ENCODE assay signal across 9 mouse cellular contexts in the genomic region with DNA sequence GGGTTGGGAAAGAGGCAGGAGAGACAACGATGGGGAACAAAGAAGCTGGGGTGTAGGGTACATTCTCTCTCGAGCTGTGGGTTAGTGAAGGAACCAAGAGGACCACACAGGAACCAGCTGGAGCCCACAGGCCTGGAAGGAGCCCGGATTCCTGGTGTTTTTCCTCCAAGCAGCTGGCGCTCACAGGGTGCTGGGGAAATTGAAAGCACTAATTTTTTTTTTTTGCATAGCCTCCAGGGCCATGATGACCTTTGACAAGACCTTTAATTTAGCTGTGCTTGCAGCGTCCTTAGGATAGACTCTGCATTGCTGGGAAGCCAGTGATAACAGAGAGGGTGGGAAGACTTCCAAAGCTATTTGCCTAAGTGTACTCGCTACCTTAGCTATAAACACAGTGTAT. TPM values are rescaled to one million over a fixed set of nuclear protein-coding genes. Genes with fewer than 3 reads are reported as not detected.
DNase-seq lines count a peak whose midpoint lies in the region; ATAC-seq and TF ChIP-seq lines count a peak whose summit lies in the region.
"Had no signal": no experiment of that assay in that cellular context is flagged by ENCODE, and none has a peak within 500 bp of the region (broad histone marks: within the 10 kb centered on the region; RNA-seq: fewer than 3 reads in every experiment).

No protein-coding gene starts in this region.

- DNase-seq in heart, adult 2 months, result no peak
- no peak for DNase-seq in heart, postnatal 25 days (ENCODE audit: low spot score)
- peak; percentile 85 for DNase-seq in midbrain, embryonic 11.5 days (ENCODE audit: low spot score, missing footprints)
- no peak for DNase-seq in ovary, postnatal 10 days (ENCODE audit: low spot score)
- DNase-seq: cerebellum, adult 9-11 months had no signal

- no peak for TF ChIP-seq CTCF in heart, adult 2 months (IDR thresholded peaks at IDR 0.05)
- TF ChIP-seq CTCF in olfactory bulb, adult 2 months (IDR thresholded peaks at IDR 0.05; ENCODE audit: insufficient read depth, low read depth, low read length), result no peak

- ATAC-seq in midbrain, embryonic 11.5 days (ENCODE audit: low FRiP score), result no peak
- no peak for ATAC-seq in midbrain, embryonic 16.5 days
- peak; percentile 53 for ATAC-seq in erythroid progenitor cell, adult 5-6 weeks (replicated peaks; ENCODE audit: low FRiP score, poor library complexity, severe bottlenecking)
- no peak for ATAC-seq in inflammation-experienced regulatory T-cells, adult 6 months

- no peak for TF ChIP-seq POLR2A in heart, adult 2 months (IDR thresholded peaks at IDR 0.05; ENCODE audit: insufficient read depth, low read depth, low read length)
- TF ChIP-seq POLR2A in olfactory bulb, adult 2 months (IDR thresholded peaks at IDR 0.05; ENCODE audit: insufficient read depth, low read depth, low read length), result no peak

- no peak overlapping the region for H3K4me2 ChIP-seq in midbrain, embryonic 11.5 days
- H3K4me2 ChIP-seq in midbrain, embryonic 16.5 days (ENCODE audit: low read length), result no peak overlapping the region

- H3K36me3 ChIP-seq in heart, adult 2 months (ENCODE audit: control insufficient read depth, insufficient read depth, low read length), result no peaks in the 10 kb centered on the region
- H3K36me3 ChIP-seq in midbrain, embryonic 11.5 days (ENCODE audit: control insufficient read depth, insufficient read depth, low read length), result no peaks in the 10 kb centered on the region
- H3K36me3 ChIP-seq in midbrain, embryonic 16.5 days (ENCODE audit: control insufficient read depth, insufficient read depth, low read length), result no peaks in the 10 kb centered on the region

- no peak overlapping the region for H3K4me3 ChIP-seq in heart, adult 2 months
- no peak overlapping the region for H3K4me3 ChIP-seq in midbrain, embryonic 11.5 days (ENCODE audit: low read depth, low read length)
- H3K4me3 ChIP-seq in midbrain, embryonic 16.5 days (ENCODE audit: low read depth, low read length), result no peak overlapping the region
- H3K4me3 ChIP-seq in olfactory bulb, adult 2 months (ENCODE audit: insufficient read depth, low read depth, low read length), result no peak overlapping the region

- WGBS in heart, adult 2 months, result 54% methylated on average over 6 of the region's 6 CpGs
- WGBS in midbrain, embryonic 11.5 days, result 73% methylated on average over 6 of the region's 6 CpGs
- WGBS in midbrain, embryonic 16.5 days, result 72% methylated on average over 6 of the region's 6 CpGs
- WGBS in olfactory bulb, adult 2 months, result 44% methylated on average over 6 of the region's 6 CpGs

- H3K27ac ChIP-seq in heart, adult 2 months, result peak overlapping the region; percentile 83
- peak overlapping the region; percentile 31; the same call in 1 of the 2 replicates for H3K27ac ChIP-seq in midbrain, embryonic 11.5 days (ENCODE audit: low read depth, low read length)
- H3K27ac ChIP-seq in midbrain, embryonic 16.5 days (ENCODE audit: low read length), result no peak overlapping the region
- H3K27ac ChIP-seq in olfactory bulb, adult 2 months (ENCODE audit: insufficient read depth, low read depth, low read length), result 0 out of 2 replicates have a peak overlapping the region, but pooled peaks have one; percentile 32

- H3K79me2 ChIP-seq in heart, adult 2 months (replicated peaks; ENCODE audit: control insufficient read depth, insufficient read depth, low read length), result no peaks in the 10 kb centered on the region

- no peaks in the 10 kb centered on the region for H3K27me3 ChIP-seq in heart, adult 2 months (ENCODE audit: control insufficient read depth, insufficient read depth, low read length)
- no peaks in the 10 kb centered on the region for H3K27me3 ChIP-seq in midbrain, embryonic 11.5 days (ENCODE audit: control insufficient read depth, insufficient read depth, low read length)
- H3K27me3 ChIP-seq in midbrain, embryonic 16.5 days (ENCODE audit: control insufficient read depth, insufficient read depth, low read depth, low read length), result no peaks in the 10 kb centered on the region

- H3K9me3 ChIP-seq in midbrain, embryonic 11.5 days (ENCODE audit: control insufficient read depth, low read length), result no peaks in the 10 kb centered on the region
- no peaks in the 10 kb centered on the region for H3K9me3 ChIP-seq in midbrain, embryonic 16.5 days (replicated peaks; ENCODE audit: control insufficient read depth, low read length, poor library complexity, severe bottlenecking)

- intact Hi-C loops in heart, adult 2 months (cut with DNase I), result no loop called here
- intact Hi-C loops in heart, postnatal 25 days (cut with DNase I), result no loop called here

- TF ChIP-seq EP300 in heart, adult 2 months (IDR thresholded peaks at IDR 0.05; ENCODE audit: insufficient read depth, low read depth, low read length), result no peak

- peaks cover 4% of the 10 kb centered on the region for H3K4me1 ChIP-seq in heart, adult 2 months (ENCODE audit: control insufficient read depth, insufficient read depth, low read length)
- H3K4me1 ChIP-seq in midbrain, embryonic 11.5 days (ENCODE audit: control insufficient read depth, insufficient read depth, low read length), result peaks cover 21% of the 10 kb centered on the region
- peaks cover 25% of the 10 kb centered on the region for H3K4me1 ChIP-seq in midbrain, embryonic 16.5 days (ENCODE audit: control insufficient read depth, insufficient read depth, low read length)
- H3K4me1 ChIP-seq in olfactory bulb, adult 2 months (ENCODE audit: control insufficient read depth, insufficient read depth, low read length), result peaks cover 19% of the 10 kb centered on the region

- no peak overlapping the region for H3K9ac ChIP-seq in heart, adult 2 months (ENCODE audit: low read depth, low read length)
- no peak overlapping the region for H3K9ac ChIP-seq in midbrain, embryonic 11.5 days (ENCODE audit: low read length)
- no peak overlapping the region for H3K9ac ChIP-seq in midbrain, embryonic 16.5 days (ENCODE audit: low read depth, low read length)

RNA-seq across cellular contexts. Expression of gene Sema4b, which starts 1.7 kb away (rescaled TPM):
- total RNA-seq in heart, adult 2 months (2021), result 10 to 100 TPM; 10.5 to 11.4 TPM
- polyA plus RNA-seq in heart, adult 2 months (2012; rRNA removed), result 10.5 and 12.3 TPM in 2 replicates
- total RNA-seq in heart, postnatal 25 days (2021), result 10 to 100 TPM; 11.0 to 12.7 TPM
- polyA plus RNA-seq in midbrain, embryonic 11.5 days (2014; fragmentation: Nextera tagmentation; extraction: Ambion mirVana), result 9.6 and 10.5 TPM in 2 replicates
- polyA plus RNA-seq in midbrain, embryonic 16.5 days (2015; fragmentation: Nextera tagmentation; extraction: Ambion mirVana), result 25.2 and 25.3 TPM in 2 replicates
- 106 and 122 TPM in 2 replicates for total RNA-seq in erythroid progenitor cell, adult 5-6 weeks (2015; ENCODE audit: low replicate concordance)
- 105 and 126 TPM in 2 replicates for total RNA-seq in erythroid progenitor cell, adult 5-6 weeks (2017; ENCODE audit: low replicate concordance)
- polyA plus RNA-seq in olfactory bulb, adult 2 months (2012; ENCODE audit: insufficient read depth, insufficient read length, low replicate concordance, missing spikeins), result not detected in 2 replicates
- polyA plus RNA-seq in inflammation-experienced regulatory T-cells, adult 6 months (2017; shearing (Covaris generic)), result 10 to 100 TPM; 17.4 to 22.3 (median 18.0) TPM

RNA-seq across cellular contexts. Expression of gene Cib1, which starts 47.6 kb away (rescaled TPM):
- 10 to 100 TPM; 14.1 to 16.1 TPM for total RNA-seq in heart, adult 2 months (2021)
- polyA plus RNA-seq in heart, adult 2 months (2012; rRNA removed), result 35.1 and 38.4 TPM in 2 replicates
- total RNA-seq in heart, postnatal 25 days (2021), result 10 to 100 TPM; 14.1 to 18.0 TPM
- polyA plus RNA-seq in midbrain, embryonic 11.5 days (2014; fragmentation: Nextera tagmentation; extraction: Ambion mirVana), result 49.8 and 55.0 TPM in 2 replicates
- 24.3 and 26.0 TPM in 2 replicates for polyA plus RNA-seq in midbrain, embryonic 16.5 days (2015; fragmentation: Nextera tagmentation; extraction: Ambion mirVana)
- total RNA-seq in erythroid progenitor cell, adult 5-6 weeks (2015; ENCODE audit: low replicate concordance), result 69.2 and 73.8 TPM in 2 replicates
- total RNA-seq in erythroid progenitor cell, adult 5-6 weeks (2017; ENCODE audit: low replicate concordance), result 70.2 and 70.4 TPM in 2 replicates
- polyA plus RNA-seq in olfactory bulb, adult 2 months (2012; ENCODE audit: insufficient read depth, insufficient read length, low replicate concordance, missing spikeins), result not detected in 2 replicates
- 100 to 1,000 TPM in 1 of 3 experiments, 10 to 100 TPM in 2; 97.8 to 140 (median 99.4) TPM for polyA plus RNA-seq in inflammation-experienced regulatory T-cells, adult 6 months (2017; shearing (Covaris generic))

RNA-seq across cellular contexts. Expression of gene Gdpgp1, which starts 47.7 kb away (rescaled TPM):
- 1 to 10 TPM; 1.5 to 2.2 TPM for total RNA-seq in heart, adult 2 months (2021)
- 1.4 and 1.5 TPM in 2 replicates for polyA plus RNA-seq in heart, adult 2 months (2012; rRNA removed)
- 1 to 10 TPM; 1.4 to 1.8 TPM for total RNA-seq in heart, postnatal 25 days (2021)
- polyA plus RNA-seq in midbrain, embryonic 11.5 days (2014; fragmentation: Nextera tagmentation; extraction: Ambion mirVana), result 3.8 and 4.5 TPM in 2 replicates
- 3.7 and 4.6 TPM in 2 replicates for polyA plus RNA-seq in midbrain, embryonic 16.5 days (2015; fragmentation: Nextera tagmentation; extraction: Ambion mirVana)
- 1.3 and 5.4 TPM in 2 replicates for total RNA-seq in erythroid progenitor cell, adult 5-6 weeks (2015; ENCODE audit: low replicate concordance)
- 0.08 and 0.64 TPM in 2 replicates for total RNA-seq in erythroid progenitor cell, adult 5-6 weeks (2017; ENCODE audit: low replicate concordance)
- not detected in 2 replicates for polyA plus RNA-seq in olfactory bulb, adult 2 months (2012; ENCODE audit: insufficient read depth, insufficient read length, low replicate concordance, missing spikeins)
- polyA plus RNA-seq in inflammation-experienced regulatory T-cells, adult 6 months (2017; shearing (Covaris generic)), result 10 to 100 TPM in 1 of 3 experiments, 1 to 10 TPM in 2; 5.7 to 10.3 (median 6.7) TPM

Comparison
In these comparisons a context has a peak if more than half of its experiments do, and no peak if none do; other contexts are left out.
1. RNA of gene Cib1, which starts 47.6 kb away (polyA plus RNA-seq): 97.8 to 140 TPM in inflammation-experienced regulatory T-cells, adult 6 months, 49.8 to 55.0 TPM in midbrain, embryonic 11.5 days, 35.1 to 38.4 TPM in heart, adult 2 months and 24.3 to 26.0 TPM in midbrain, embryonic 16.5 days; not detected in olfactory bulb, adult 2 months; every median in the first group is over 10 times any median in the second.